ENCODE assay signal across 16 mouse cellular contexts in the genomic region with DNA sequence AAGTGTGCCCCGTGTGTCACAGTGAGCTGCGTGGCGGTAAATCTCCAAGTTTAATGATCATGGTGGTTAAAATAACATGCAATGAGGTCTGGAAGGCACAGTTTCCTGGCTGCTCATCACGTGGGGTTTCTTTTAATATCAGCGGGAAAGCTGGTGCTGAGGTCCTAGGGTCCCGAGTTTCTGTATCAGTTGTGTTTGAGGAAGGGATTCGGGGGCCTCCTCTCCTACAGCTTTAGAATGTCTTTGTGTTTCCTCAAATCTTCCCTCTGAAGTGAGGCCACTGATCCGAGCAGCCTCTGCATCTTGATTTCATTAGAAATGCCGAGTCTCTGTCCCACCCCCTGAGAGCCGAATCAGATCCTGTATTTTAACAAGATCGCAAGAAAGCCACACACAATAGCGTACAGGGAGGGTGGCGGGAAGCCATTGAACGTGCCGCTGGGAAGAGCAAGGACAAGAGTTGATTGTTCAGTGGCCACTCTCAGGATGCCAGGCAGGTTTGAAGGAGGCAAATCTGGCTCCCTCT.
DNase-seq lines count a peak whose midpoint lies in the region; ATAC-seq lines count a peak whose summit lies in the region.
"Had no signal": no experiment of that assay in that cellular context is flagged by ENCODE, and none has a peak within 500 bp of the region (broad histone marks: within the 10 kb centered on the region; RNA-seq: fewer than 3 reads in every experiment).

No protein-coding gene starts in this region.

- ATAC-seq in embryonic facial prominence, embryonic 13.5 days (ENCODE audit: insufficient number of reproducible peaks, insufficient read depth, low FRiP score, low TSS enrichment, low read depth), result no peak
- ATAC-seq in hindbrain, embryonic 12.5 days (ENCODE audit: low FRiP score), result peak; percentile 71; the same call in 1 of the 2 replicates
- peak; percentile 50; the same call in 1 of the 2 replicates for ATAC-seq in midbrain, embryonic 14.5 days (ENCODE audit: low FRiP score, low TSS enrichment)
- no peak for ATAC-seq in liver, embryonic 12.5 days
- ATAC-seq in granulocyte monocyte progenitor cell, adult 5-6 weeks (replicated peaks; ENCODE audit: poor library complexity, severe bottlenecking), result no peak

- peak overlapping the region; percentile 52; the same call in 1 of the 2 replicates for H3K9ac ChIP-seq in embryonic facial prominence, embryonic 13.5 days
- 0 out of 2 replicates have a peak overlapping the region, but pooled peaks have one; percentile 24 for H3K9ac ChIP-seq in hindbrain, embryonic 12.5 days
- H3K9ac ChIP-seq in midbrain, embryonic 14.5 days (replicated peaks; ENCODE audit: low read length), result no peak overlapping the region
- no peak overlapping the region for H3K9ac ChIP-seq in liver, embryonic 12.5 days
- H3K9ac ChIP-seq: liver, embryonic 15.5 days had no signal

- H3K4me2 ChIP-seq in embryonic facial prominence, embryonic 13.5 days, result peak overlapping the region; percentile 51
- H3K4me2 ChIP-seq in hindbrain, embryonic 12.5 days (replicated peaks), result peak overlapping the region; percentile 26
- peak overlapping the region; percentile 0; the same call in 1 of the 2 replicates for H3K4me2 ChIP-seq in midbrain, embryonic 14.5 days (ENCODE audit: low read length)
- H3K4me2 ChIP-seq in liver, embryonic 12.5 days, result no peak overlapping the region
- H3K4me2 ChIP-seq: liver, embryonic 15.5 days had no signal

- 28% methylated on average over 15 of the region's 15 CpGs for WGBS in embryonic facial prominence, embryonic 13.5 days
- WGBS in hindbrain, embryonic 12.5 days, result 30% methylated on average over 15 of the region's 15 CpGs
- 9% methylated on average over 15 of the region's 15 CpGs for WGBS in midbrain, embryonic 14.5 days
- 66% methylated on average over 15 of the region's 15 CpGs for WGBS in liver, embryonic 12.5 days (ENCODE audit: insufficient replicate concordance)

- H3K4me1 ChIP-seq in embryonic facial prominence, embryonic 13.5 days, result peaks cover 12% of the 10 kb centered on the region
- peaks cover 10% of the 10 kb centered on the region for H3K4me1 ChIP-seq in hindbrain, embryonic 12.5 days
- peaks cover 18% of the 10 kb centered on the region for H3K4me1 ChIP-seq in midbrain, embryonic 14.5 days (ENCODE audit: control insufficient read depth, insufficient read depth, low read length)
- H3K4me1 ChIP-seq in liver, embryonic 12.5 days, result no peaks in the 10 kb centered on the region
- H3K4me1 ChIP-seq: liver, embryonic 15.5 days; megakaryocyte, embryonic 14.5 days had no signal

- no peaks in the 10 kb centered on the region for H3K27me3 ChIP-seq in embryonic facial prominence, embryonic 13.5 days
- H3K27me3 ChIP-seq in hindbrain, embryonic 12.5 days, result no peaks in the 10 kb centered on the region
- H3K27me3 ChIP-seq in midbrain, embryonic 14.5 days (ENCODE audit: control insufficient read depth, insufficient read depth, low read length), result no peaks in the 10 kb centered on the region
- H3K27me3 ChIP-seq in liver, embryonic 12.5 days (replicated peaks), result no peaks in the 10 kb centered on the region
- H3K27me3 ChIP-seq: liver, embryonic 15.5 days; megakaryocyte, embryonic 14.5 days had no signal

- no peak overlapping the region for H3K27ac ChIP-seq in embryonic facial prominence, embryonic 13.5 days
- H3K27ac ChIP-seq in hindbrain, embryonic 12.5 days, result 0 out of 2 replicates have a peak overlapping the region, but pooled peaks have one; percentile 35
- 0 out of 2 replicates have a peak overlapping the region, but pooled peaks have one; percentile 15 for H3K27ac ChIP-seq in midbrain, embryonic 14.5 days (replicated peaks; ENCODE audit: low read depth, low read length)
- H3K27ac ChIP-seq in liver, embryonic 12.5 days, result no peak overlapping the region
- H3K27ac ChIP-seq: left cerebral cortex, adult 2 months; liver, embryonic 15.5 days had no signal

- peak; percentile 26 for DNase-seq in Muller cell, postnatal 12 days (ENCODE audit: inconsistent ontology term)
- peak; percentile 69 for DNase-seq in midbrain, embryonic 14.5 days
- DNase-seq in testis, postnatal 14 days (ENCODE audit: low spot score), result no peak
- DNase-seq in frontal cortex, postnatal 10 days (ENCODE audit: low spot score in 2 of 2), result no peak
- DNase-seq: adrenal gland, postnatal 14 days; B cell, adult 2 months; cerebellum, adult 9-11 months; heart, postnatal 10 days; kidney, adult 2 months had no signal

- no peaks in the 10 kb centered on the region for H3K36me3 ChIP-seq in embryonic facial prominence, embryonic 13.5 days
- H3K36me3 ChIP-seq in hindbrain, embryonic 12.5 days, result no peaks in the 10 kb centered on the region
- no peaks in the 10 kb centered on the region for H3K36me3 ChIP-seq in midbrain, embryonic 14.5 days (ENCODE audit: control insufficient read depth, insufficient read depth, low read length)
- H3K36me3 ChIP-seq in liver, embryonic 12.5 days, result no peaks in the 10 kb centered on the region
- H3K36me3 ChIP-seq: liver, embryonic 15.5 days had no signal

- H3K9me3 ChIP-seq in embryonic facial prominence, embryonic 13.5 days, result no peaks in the 10 kb centered on the region
- H3K9me3 ChIP-seq in hindbrain, embryonic 12.5 days (replicated peaks), result no peaks in the 10 kb centered on the region
- H3K9me3 ChIP-seq in midbrain, embryonic 14.5 days (ENCODE audit: control insufficient read depth, low read length), result no peaks in the 10 kb centered on the region
- no peaks in the 10 kb centered on the region for H3K9me3 ChIP-seq in liver, embryonic 12.5 days (replicated peaks)
- H3K9me3 ChIP-seq: liver, embryonic 15.5 days had no signal

- no peak overlapping the region for H3K4me3 ChIP-seq in embryonic facial prominence, embryonic 13.5 days
- H3K4me3 ChIP-seq in hindbrain, embryonic 12.5 days, result no peak overlapping the region
- no peak overlapping the region for H3K4me3 ChIP-seq in midbrain, embryonic 14.5 days (replicated peaks; ENCODE audit: low read depth, low read length)
- H3K4me3 ChIP-seq in liver, embryonic 12.5 days, result no peak overlapping the region
- H3K4me3 ChIP-seq: left cerebral cortex, adult 2 months; liver, embryonic 15.5 days; megakaryocyte, embryonic 14.5 days had no signal

Comparison
In these comparisons a context has a peak if more than half of its experiments do, and no peak if none do; other contexts are left out.
1. DNase-seq: peak in Muller cell, postnatal 12 days (single experiment) and midbrain, embryonic 14.5 days (single experiment); none in testis, postnatal 14 days (single experiment) and frontal cortex, postnatal 10 days (0 of 2).
2. ATAC-seq: peak in hindbrain, embryonic 12.5 days (single experiment) and midbrain, embryonic 14.5 days (single experiment); none in embryonic facial prominence, embryonic 13.5 days (single experiment), liver, embryonic 12.5 days (single experiment) and granulocyte monocyte progenitor cell, adult 5-6 weeks (single experiment).
3. H3K27ac ChIP-seq: peak in hindbrain, embryonic 12.5 days (single experiment) and midbrain, embryonic 14.5 days (single experiment); none in embryonic facial prominence, embryonic 13.5 days (single experiment) and liver, embryonic 12.5 days (single experiment).
4. H3K9ac ChIP-seq: peak in embryonic facial prominence, embryonic 13.5 days (single experiment) and hindbrain, embryonic 12.5 days (single experiment); none in midbrain, embryonic 14.5 days (single experiment) and liver, embryonic 12.5 days (single experiment).